Mouse (Mus musculus) intestine, postnatal 0 days (tissue): ENCODE measurements at regions not wholly inside any gene's neighbourhood (a gene's known extent, or its start where the extent isn't known, plus 50 kb on each side); places are given as distances from the start of the nearest gene placed in this dataset.
A peak's percentile ranks its signal among the peaks of the same experiment; 100 is the strongest.

Experiments used
- ATAC-seq: fragments of 200-750 bp; cut with Nextera tagmentation; 2 replicates; pipeline ENCODE4 v1.8.0; 2017; ENCODE audit warnings: mild to moderate bottlenecking, moderate TSS enrichment, moderate library complexity
- H3K27ac ChIP-seq: fragments of 300-500 bp; sonication (generic); 2 replicates; pipeline ENCODE4 v1.5.1; 2014; ENCODE audit warnings: mild to moderate bottlenecking, low read depth, low read length, moderate library complexity
- H3K27me3 ChIP-seq: fragments of 300-500 bp; sonication (generic); replicated peaks from 2 replicates; pipeline ENCODE4 v1.6.1; 2014; ENCODE audit warnings: low read length, mixed read lengths; ENCODE audit not compliant: control insufficient read depth, insufficient read depth
- H3K36me3 ChIP-seq: fragments of 300-500 bp; sonication (generic); 2 replicates; pipeline ENCODE4 v1.6.1; 2014; ENCODE audit warnings: mild to moderate bottlenecking, moderate library complexity; ENCODE audit not compliant: control insufficient read depth, insufficient read depth
- H3K4me1 ChIP-seq: fragments of 300-500 bp; sonication (generic); replicated peaks from 2 replicates; pipeline ENCODE4 v1.6.1; 2014; ENCODE audit warnings: antibody characterized with exemption, low read length, mixed read lengths; ENCODE audit not compliant: control insufficient read depth, insufficient read depth
- H3K4me2 ChIP-seq: fragments of 300-500 bp; sonication (generic); replicated peaks from 2 replicates; pipeline ENCODE4 v1.6.1; 2014; ENCODE audit warnings: low read depth, mild to moderate bottlenecking, moderate library complexity
- H3K4me3 ChIP-seq: fragments of 300-500 bp; sonication (generic); 2 replicates; pipeline ENCODE4 v1.5.1; 2014; ENCODE audit warnings: low read depth, low read length
- H3K9ac ChIP-seq: fragments of 300-500 bp; sonication (generic); 2 replicates; pipeline ENCODE4 v1.6.1; 2014; ENCODE audit warnings: mild to moderate bottlenecking, low read depth, low read length
- H3K9me3 ChIP-seq: fragments of 300-500 bp; sonication (generic); 2 replicates; pipeline ENCODE4 v1.6.1; 2016; ENCODE audit warnings: mixed run types; ENCODE audit not compliant: control insufficient read depth
- CTCF ChIP-seq: sonication (generic); IDR thresholded peaks from 2 replicates; pipeline ENCODE4 v1.5.1; 2016; ENCODE audit warnings: low read depth, mild to moderate bottlenecking, control low read depth, antibody characterized with exemption, moderate library complexity
- WGBS: fragments of 180-500 bp; shearing (Covaris S2); extraction: QIAGEN DNeasy Blood & Tissue Kit; methylation state at CpG from one replicate; pipeline ENCODE4 v1.1.7; 2014; 5-methylcytosine and 5-hydroxymethylcytosine counted together

- ATAC-seq: no peak
- no peak overlapping the region for H3K27ac ChIP-seq
- no peak overlapping the region for H3K4me2 ChIP-seq
- no peaks in the 10 kb centered on the region for H3K4me1 ChIP-seq
- WGBS: 56% methylated on average over 6 of the region's 6 CpGs
- H3K9me3 ChIP-seq: no peaks in the 10 kb centered on the region
- no peak for TF ChIP-seq CTCF
- H3K9ac ChIP-seq: no peak overlapping the region
- H3K27me3 ChIP-seq: no peaks in the 10 kb centered on the region
- H3K4me3 ChIP-seq: no peak overlapping the region
- H3K36me3 ChIP-seq: no peaks in the 10 kb centered on the region
Measured at GRCm38 (mm10) chr15:36354545-36354944, 653.0 kb downstream of the Zfp706 start.

- no peak for ATAC-seq
- Histone ChIP-seq H3K4me3 (no peak overlapping the region), H3K4me1 (no peaks in the 10 kb centered on the region), H3K4me2 (no peak overlapping the region), H3K9me3 (no peaks in the 10 kb centered on the region), H3K27me3 (no peaks in the 10 kb centered on the region), H3K9ac (no peak overlapping the region), H3K27ac (no peak overlapping the region), H3K36me3 (no peaks in the 10 kb centered on the region)
- 85% methylated on average over 3 of the region's 3 CpGs for WGBS
- TF ChIP-seq CTCF: no peak
Measured at GRCm38 (mm10) chr15:36353793-36354192, 653.8 kb downstream of the Zfp706 start.

- H3K9ac ChIP-seq: no peak overlapping the region
- no peaks in the 10 kb centered on the region for H3K9me3 ChIP-seq
- H3K4me1 ChIP-seq: no peaks in the 10 kb centered on the region
- H3K4me2 ChIP-seq: no peak overlapping the region
- H3K36me3 ChIP-seq: no peaks in the 10 kb centered on the region
- H3K4me3 ChIP-seq: no peak overlapping the region
- H3K27me3 ChIP-seq: no peaks in the 10 kb centered on the region
- H3K27ac ChIP-seq: no peak overlapping the region
- no peak for TF ChIP-seq CTCF
- ATAC-seq: no peak
- WGBS: 74% methylated on average over 1 of the region's 1 CpGs
Measured at GRCm38 (mm10) chr15:36352929-36353328, 654.6 kb downstream of the Zfp706 start.

GRCm38 (mm10) chr15:36351693-36352092 lies 655.9 kb downstream of the Zfp706 start:
- no peak overlapping the region for H3K4me3 ChIP-seq
- no peak overlapping the region for H3K4me2 ChIP-seq
- 0 out of 2 replicates have a peak, but pooled peaks cover 5% of the 10 kb centered on the region for H3K4me1 ChIP-seq
- H3K36me3 ChIP-seq: no peaks in the 10 kb centered on the region
- no peak for ATAC-seq
- H3K9me3 ChIP-seq: no peaks in the 10 kb centered on the region
- H3K27ac ChIP-seq: no peak overlapping the region
- H3K9ac ChIP-seq: no peak overlapping the region
- H3K27me3 ChIP-seq: no peaks in the 10 kb centered on the region
- TF ChIP-seq CTCF: no peak
- WGBS: 57% methylated on average over 3 of the region's 3 CpGs

DNA sequence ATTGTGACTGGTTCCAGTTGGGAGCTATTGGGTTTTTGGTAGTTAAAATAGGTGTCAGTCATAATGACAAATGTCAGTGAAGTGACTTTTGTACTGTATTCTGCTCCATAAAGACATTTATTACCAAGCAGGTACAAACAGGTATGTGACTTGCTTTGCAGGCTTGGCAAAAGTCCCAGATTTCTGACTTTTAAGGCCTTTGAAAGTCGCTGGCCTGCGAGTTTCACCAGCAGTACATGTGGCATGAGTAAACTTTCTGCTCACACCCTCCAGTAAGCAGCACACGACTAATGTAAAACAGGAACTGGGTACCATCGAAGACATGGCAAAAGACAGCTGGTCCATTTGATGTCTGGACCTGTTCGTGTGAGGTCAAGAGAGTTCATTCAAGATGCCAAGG lies 659.2 kb downstream of the Zfp706 start:
- no peak overlapping the region for H3K9ac ChIP-seq
- peak; percentile 65 for ATAC-seq
- WGBS: 48% methylated on average over 5 of the region's 5 CpGs
- H3K4me2 ChIP-seq: no peak overlapping the region
- H3K27me3 ChIP-seq: no peaks in the 10 kb centered on the region
- H3K9me3 ChIP-seq: no peaks in the 10 kb centered on the region
- H3K4me1 ChIP-seq: peaks cover 5% of the 10 kb centered on the region; the same call in 1 of the 2 replicates
- H3K36me3 ChIP-seq: no peaks in the 10 kb centered on the region
- no peak overlapping the region for H3K27ac ChIP-seq
- no peak overlapping the region for H3K4me3 ChIP-seq
- no peak for TF ChIP-seq CTCF

GRCm38 (mm10) chr15:36347333-36347845 lies 660.2 kb downstream of the Zfp706 start:
- Histone ChIP-seq H3K4me2 (no peak overlapping the region), H3K9ac (no peak overlapping the region), H3K4me1 (peaks cover 5% of the 10 kb centered on the region; the same call in 1 of the 2 replicates), H3K27ac (no peak overlapping the region), H3K9me3 (no peaks in the 10 kb centered on the region), H3K36me3 (no peaks in the 10 kb centered on the region), H3K27me3 (no peaks in the 10 kb centered on the region), H3K4me3 (no peak overlapping the region)
- WGBS: 55% methylated on average over 4 of the region's 4 CpGs
- TF ChIP-seq CTCF: no peak
- ATAC-seq: peak; percentile 23; the same call in 1 of the 2 replicates

DNA sequence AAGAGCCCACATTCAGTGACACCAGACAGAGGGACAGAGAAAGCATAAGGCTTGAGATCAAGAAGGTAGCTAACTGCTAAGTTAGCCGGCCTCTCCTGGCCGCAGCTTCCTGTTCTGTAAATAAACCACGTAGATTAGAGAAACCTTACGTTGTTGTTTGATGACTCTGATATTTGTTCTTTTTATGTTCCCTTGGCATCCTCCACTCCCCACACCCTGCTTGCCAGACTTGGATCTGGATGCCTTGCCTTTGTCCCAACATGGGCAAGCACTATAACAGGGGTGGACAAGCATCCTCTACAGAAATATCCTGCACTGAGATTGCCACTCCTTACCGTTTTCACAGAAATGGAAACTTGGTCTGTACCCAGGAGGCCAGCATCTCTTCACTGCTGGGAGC lies 661.4 kb downstream of the Zfp706 start:
- H3K4me2 ChIP-seq: no peak overlapping the region
- H3K9me3 ChIP-seq: no peaks in the 10 kb centered on the region
- WGBS: 42% methylated on average over 5 of the region's 5 CpGs
- no peak for TF ChIP-seq CTCF
- H3K27ac ChIP-seq: no peak overlapping the region
- H3K36me3 ChIP-seq: no peaks in the 10 kb centered on the region
- H3K4me3 ChIP-seq: no peak overlapping the region
- H3K4me1 ChIP-seq: peaks cover 5% of the 10 kb centered on the region; the same call in 1 of the 2 replicates
- no peak for ATAC-seq
- H3K9ac ChIP-seq: no peak overlapping the region
- no peaks in the 10 kb centered on the region for H3K27me3 ChIP-seq
